Mouse (Mus musculus) brain, embryonic 14.5 days (tissue): ENCODE measurements around the gene Irf5.

ENCODE experiments used
- CTCF ChIP-seq: fragments of 200-500 bp; IDR thresholded peaks from 2 replicates; pipeline ENCODE4 v1.5.1; 2012; ENCODE audit warnings: inconsistent platforms, mild to moderate bottlenecking, moderate library complexity, borderline replicate concordance; ENCODE audit not compliant: insufficient read depth, insufficient read length; ENCODE audit errors: extremely low read depth
- POLR2A ChIP-seq: fragments of 200-500 bp; IDR thresholded peaks from 2 replicates; pipeline ENCODE4 v1.6.1; 2012; ENCODE audit warnings: mild to moderate bottlenecking, inconsistent platforms, borderline replicate concordance; ENCODE audit not compliant: poor library complexity, insufficient read depth, insufficient read length, severe bottlenecking; ENCODE audit errors: extremely low read depth

GRCm38 (mm10) chr6:29494101-29494500, 32.3 kb upstream of the Irf5 start:
- TF ChIP-seq POLR2A = no peak
- TF ChIP-seq CTCF = no peak
